Mouse (Mus musculus) brain, embryonic 14.5 days (tissue): Measurements from ENCODE around the gene Med13l. TPM values are rescaled to one million over a fixed set of nuclear protein-coding genes. Genes with fewer than 3 reads are reported as not detected.
A peak's percentile ranks its signal among the peaks of the same experiment; 100 is the strongest.

Experiments used
- DNase-seq: peaks from one replicate; pipeline ENCODE4 v3.0.0-alpha.2; 2011; ENCODE audit warnings: low read depth
- CTCF ChIP-seq: fragments of 200-500 bp; IDR thresholded peaks from 2 replicates; pipeline ENCODE4 v1.5.1; 2012; ENCODE audit warnings: inconsistent platforms, mild to moderate bottlenecking, moderate library complexity, borderline replicate concordance; ENCODE audit not compliant: insufficient read depth, insufficient read length; ENCODE audit errors: extremely low read depth
- POLR2A ChIP-seq: fragments of 200-500 bp; IDR thresholded peaks from 2 replicates; pipeline ENCODE4 v1.6.1; 2012; ENCODE audit warnings: mild to moderate bottlenecking, inconsistent platforms, borderline replicate concordance; ENCODE audit not compliant: poor library complexity, insufficient read depth, insufficient read length, severe bottlenecking; ENCODE audit errors: extremely low read depth
- polyA plus RNA-seq: library from polyadenylated mRNA; depleted of rRNA; stranded (reverse); fragments of >200 nt; gene quantifications from 2 replicates; pipeline ENCODE4 v1.2.3, GENCODE M21; 2012

The Med13l gene
- polyA plus RNA-seq, 1 experiment = 25.9 TPM

- TF ChIP-seq CTCF = no peak
- TF ChIP-seq POLR2A = no peak
- no peak for DNase-seq
Observed at GRCm38 (mm10) chr5:118762499-118763185, 202.2 kb downstream of the Med13l start.

- no peak for TF ChIP-seq POLR2A
- TF ChIP-seq CTCF = peak; percentile 58; the same call in 1 of the 2 replicates
- DNase-seq = peak; percentile 52
Observed at GRCm38 (mm10) chr5:118763353-118763752, 202.9 kb downstream of the Med13l start.

- TF ChIP-seq CTCF (no peak), POLR2A (no peak)
- peak; percentile 92 for DNase-seq
Observed at GRCm38 (mm10) chr5:118769143-118769542, 208.7 kb downstream of the Med13l start.

- TF ChIP-seq POLR2A = no peak
- peak; percentile 88 for TF ChIP-seq CTCF
- peak; percentile 70 for DNase-seq
Observed at GRCm38 (mm10) chr5:118773866-118774265, 213.4 kb downstream of the Med13l start.

GRCm38 (mm10) chr5:118776396-118776795 is 215.9 kb downstream of the Med13l start:
- DNase-seq = no peak
- TF ChIP-seq POLR2A (no peak), CTCF (no peak)

GRCm38 (mm10) chr5:118781598-118781997 is 221.1 kb downstream of the Med13l start:
- peak; percentile 65 for DNase-seq
- TF ChIP-seq POLR2A = no peak
- TF ChIP-seq CTCF = peak; percentile 98

- no peak for TF ChIP-seq CTCF
- no peak for TF ChIP-seq POLR2A
- no peak for DNase-seq
Observed at GRCm38 (mm10) chr5:118782139-118782538, 221.7 kb downstream of the Med13l start.

- TF ChIP-seq POLR2A = no peak
- no peak for DNase-seq
Observed at GRCm38 (mm10) chr5:118789226-118789625, 228.7 kb downstream of the Med13l start.

- no peak for DNase-seq
- TF ChIP-seq CTCF (no peak), POLR2A (no peak)
Observed at GRCm38 (mm10) chr5:118789776-118790175, 229.3 kb downstream of the Med13l start.

GRCm38 (mm10) chr5:118797811-118798210 is 237.3 kb downstream of the Med13l start:
- no peak for TF ChIP-seq POLR2A
- no peak for TF ChIP-seq CTCF
- DNase-seq = no peak

GRCm38 (mm10) chr5:118801592-118801991 is 241.1 kb downstream of the Med13l start:
- no peak for DNase-seq
- TF ChIP-seq POLR2A (no peak), CTCF (no peak)

GRCm38 (mm10) chr5:118802036-118802435 is 241.6 kb downstream of the Med13l start:
- TF ChIP-seq POLR2A (no peak), CTCF (no peak)
- DNase-seq = no peak

GRCm38 (mm10) chr5:118808946-118809345 is 248.5 kb downstream of the Med13l start:
- no peak for DNase-seq
- no peak for TF ChIP-seq CTCF
- TF ChIP-seq POLR2A = no peak
